Mouse (Mus musculus) kidney, adult 11 months (tissue): ENCODE measurements around the gene Clec4a1.

ENCODE experiments used
- DNase-seq: peaks from one replicate; pipeline ENCODE4 v3.0.0; 2022

Clec4a1 gene

DNA sequence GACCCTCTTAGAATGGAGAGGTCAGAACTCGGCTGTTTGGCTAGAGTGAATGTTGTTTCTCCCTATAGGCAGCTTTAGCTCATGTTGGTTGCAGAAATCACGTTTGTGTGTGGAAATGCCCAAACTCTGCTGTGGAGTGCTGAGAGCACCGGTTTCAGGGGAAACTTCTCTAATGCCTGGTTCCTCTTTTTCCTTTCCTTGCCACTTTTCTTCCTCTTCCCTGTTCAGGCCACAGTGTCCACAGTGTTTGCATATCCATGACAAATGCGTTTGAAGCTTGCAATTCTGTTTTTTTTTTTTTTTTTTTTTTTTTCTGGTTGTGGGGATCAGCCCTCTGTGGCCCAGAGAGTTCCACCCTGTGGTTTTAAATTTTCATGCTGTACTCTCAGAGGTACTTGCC lies at the start of gene Clec4a1:
TSS of gene Clec4a1 (plus strand) at position 398 of the 400 bp plus-strand sequence.
- DNase-seq = no peak

DNA sequence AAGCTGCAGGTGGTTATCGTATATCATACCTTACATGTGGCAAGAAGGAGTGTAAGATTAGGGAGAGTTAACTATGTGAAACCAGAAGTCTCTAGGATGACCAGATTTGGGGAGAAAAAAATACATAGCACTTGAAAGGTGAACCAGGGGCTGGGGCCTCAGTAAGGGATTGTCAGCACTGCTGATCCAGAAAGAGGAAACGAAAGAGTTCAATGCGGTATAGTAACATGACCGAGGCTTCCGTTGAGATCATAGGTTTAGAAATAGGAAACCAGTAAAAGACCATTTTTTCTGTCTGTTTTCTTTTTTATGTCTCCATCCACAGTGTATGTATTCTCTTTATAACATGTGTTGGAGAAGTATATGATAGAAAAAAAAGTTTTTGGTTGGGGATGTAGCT lies 48.8 kb upstream of the Clec4a1 start:
- DNase-seq = no peak

DNA sequence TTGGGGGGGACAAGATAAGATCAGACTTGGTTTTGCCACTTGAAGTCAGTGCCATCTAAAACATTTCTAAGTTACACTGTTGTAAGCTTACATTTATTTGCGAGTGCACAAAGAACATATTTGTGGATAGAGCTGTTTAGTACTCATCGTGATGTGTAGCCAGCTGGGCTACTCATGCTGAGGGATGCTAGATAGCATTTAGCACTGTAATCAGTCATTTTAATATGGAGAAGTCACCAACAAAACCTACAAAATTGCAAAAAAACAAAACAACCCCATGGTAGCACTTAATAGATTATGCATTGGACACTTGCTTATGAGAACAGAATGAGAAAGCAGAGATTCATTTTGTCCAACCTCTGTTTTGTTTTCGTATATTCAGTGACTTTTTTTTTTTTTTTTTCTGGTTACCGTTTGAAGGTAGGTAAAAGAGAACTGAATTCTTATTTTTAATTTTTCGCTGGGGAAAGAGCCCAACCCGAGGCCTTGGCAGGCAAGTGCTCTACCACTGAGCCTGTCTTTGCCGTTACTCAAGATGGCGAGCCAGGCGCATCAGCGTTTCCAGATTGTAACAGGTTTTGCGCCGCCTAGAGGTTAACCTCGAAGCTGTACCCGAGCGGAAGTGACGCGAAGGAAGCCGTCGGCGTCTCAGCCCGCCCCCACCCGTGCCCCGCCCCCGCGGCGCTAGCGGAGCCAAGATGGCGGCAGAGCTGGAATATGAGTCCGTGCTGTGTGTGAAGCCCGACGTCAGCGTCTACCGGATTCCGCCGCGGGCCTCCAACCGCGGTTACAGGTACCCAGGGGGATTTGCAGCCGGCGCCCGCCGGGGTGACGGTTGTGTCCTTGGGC lies 47.6 kb upstream of the Clec4a1 start, which contains the start of gene Necap1:
TSS of gene Necap1 (plus strand) at position 604 of the 849 bp plus-strand sequence.
- peak; percentile 96 for DNase-seq

DNA sequence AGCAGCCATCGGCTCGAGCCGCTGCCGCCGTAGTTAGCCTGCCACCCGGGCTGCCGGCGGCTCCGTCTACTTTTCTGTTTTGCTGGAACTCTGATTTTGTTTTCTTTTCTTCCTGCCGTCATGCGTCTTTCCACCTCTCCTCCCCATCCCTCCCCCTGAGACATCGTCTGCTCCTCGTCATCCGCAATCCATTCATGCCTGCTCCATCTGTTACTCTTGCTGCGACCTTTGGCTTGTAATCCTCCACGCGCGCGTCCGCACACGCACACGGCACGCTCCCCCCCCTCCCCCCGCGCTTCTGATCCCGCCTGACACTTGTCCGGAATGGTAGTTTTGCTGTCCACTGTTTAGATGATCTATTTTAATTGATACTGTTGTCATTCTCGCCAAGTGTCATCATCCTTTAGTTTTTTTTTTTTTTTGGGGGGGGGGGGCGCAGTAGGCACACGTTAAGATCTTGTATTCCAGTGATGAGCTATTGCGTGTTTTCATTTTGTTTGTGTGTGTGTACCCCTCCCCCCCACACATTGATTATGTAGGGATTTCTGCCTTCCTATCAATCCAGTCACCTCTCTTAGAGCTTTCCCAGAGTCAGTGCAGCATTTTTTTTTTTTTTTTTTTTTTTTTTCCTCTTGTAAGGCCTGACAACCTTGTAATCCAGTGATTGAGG lies 46.8 kb upstream of the Clec4a1 start:
- DNase-seq = no peak

DNA sequence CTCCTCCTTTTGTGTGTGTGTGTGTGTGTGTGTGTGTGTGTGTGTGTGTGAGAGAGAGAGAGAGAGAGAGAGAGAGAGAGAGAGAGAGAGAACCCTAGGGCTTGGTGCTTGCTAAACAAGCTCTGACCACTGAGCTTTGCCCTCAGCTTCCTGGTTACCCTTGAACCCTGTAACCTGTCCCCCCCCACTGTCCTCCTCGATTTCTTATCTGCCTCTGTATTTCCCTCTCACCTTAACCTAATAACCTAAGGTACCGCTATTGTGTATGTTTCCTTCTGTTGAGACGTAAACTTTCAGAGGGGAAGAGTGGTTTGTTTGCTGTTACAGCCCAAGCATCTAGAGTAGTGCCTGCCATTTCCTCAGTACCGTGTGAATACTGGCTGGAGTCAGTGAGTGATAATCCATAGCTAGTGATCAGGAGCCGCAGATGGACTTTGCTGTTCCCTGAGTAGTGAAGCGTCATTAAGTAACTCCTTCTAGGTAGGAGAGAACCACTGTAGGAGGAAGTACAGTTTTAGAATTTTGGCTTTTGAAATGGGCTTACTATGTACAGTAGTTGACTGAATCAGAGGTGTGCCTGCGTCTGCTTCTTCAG lies 42.4 kb upstream of the Clec4a1 start:
- no peak for DNase-seq

DNA sequence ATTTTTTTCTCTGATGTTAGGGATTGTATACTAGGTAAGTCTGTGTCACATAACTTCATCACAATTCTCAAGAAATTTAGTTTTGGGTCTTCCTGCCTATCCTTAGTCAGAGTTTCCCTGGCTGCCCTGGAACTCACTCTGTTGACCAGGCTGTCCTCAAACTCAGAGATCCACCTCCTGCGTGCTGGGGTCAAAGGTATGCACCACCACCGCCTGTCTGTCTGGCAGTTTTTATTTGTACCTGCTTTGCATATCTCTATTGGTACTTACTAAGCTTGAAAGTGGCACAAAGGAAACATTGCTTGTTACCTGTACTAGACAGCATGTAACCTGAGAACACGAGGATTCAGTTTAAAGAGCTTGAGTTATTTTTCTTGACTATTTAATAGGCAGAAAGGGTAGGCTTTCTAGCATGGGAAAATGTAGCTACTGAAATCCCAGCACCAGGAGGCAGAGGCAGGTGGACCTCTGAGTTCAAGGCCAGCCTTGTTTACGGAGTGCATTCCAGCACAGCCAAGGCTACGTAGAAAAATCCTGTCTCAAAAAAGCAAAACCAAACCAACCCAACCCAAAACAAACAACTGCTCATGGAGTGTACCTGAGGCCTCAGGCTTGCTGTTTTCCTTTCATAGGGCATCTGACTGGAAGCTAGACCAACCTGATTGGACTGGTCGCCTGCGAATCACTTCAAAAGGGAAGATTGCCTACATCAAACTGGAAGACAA lies 41.7 kb upstream of the Clec4a1 start:
- DNase-seq = peak; percentile 28

DNA sequence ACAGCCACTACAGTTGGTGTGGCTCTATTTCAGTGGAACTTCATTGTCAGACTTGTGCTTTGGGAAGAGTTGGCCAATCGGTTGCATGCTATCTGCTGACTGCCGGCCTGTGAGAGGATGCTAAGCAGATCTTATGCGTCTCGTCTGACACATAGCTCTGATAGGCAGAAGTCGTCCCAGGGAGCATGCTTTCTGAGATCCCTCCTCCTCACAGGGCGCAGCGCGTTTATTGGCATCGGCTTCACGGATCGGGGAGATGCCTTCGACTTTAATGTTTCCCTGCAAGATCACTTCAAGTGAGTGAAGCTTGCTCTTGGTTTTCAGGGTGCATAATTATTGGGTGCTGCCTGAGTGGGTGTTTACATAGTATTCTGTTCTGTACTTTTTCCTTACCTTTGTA lies 40.4 kb upstream of the Clec4a1 start:
- no peak for DNase-seq

DNA sequence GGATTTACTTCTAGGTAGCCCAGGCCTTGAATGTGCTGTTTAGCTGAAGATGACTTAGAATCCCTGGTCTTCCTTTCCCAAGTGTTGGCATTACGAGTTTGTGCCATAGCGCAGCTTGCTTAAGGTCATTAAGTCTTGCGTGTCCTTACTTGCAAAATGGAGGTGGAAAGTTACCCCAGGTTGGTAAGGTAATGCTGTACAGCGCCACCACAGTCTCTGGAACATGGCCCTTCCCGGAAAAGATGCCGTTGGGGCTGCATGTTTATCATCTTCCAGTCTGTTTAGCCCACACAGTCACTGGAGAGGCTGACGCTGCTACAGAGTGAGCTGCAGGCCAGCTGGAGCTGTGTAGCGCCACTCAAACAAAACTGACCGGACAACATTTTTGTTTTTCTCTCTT lies 38.0 kb upstream of the Clec4a1 start:
- DNase-seq = no peak

DNA sequence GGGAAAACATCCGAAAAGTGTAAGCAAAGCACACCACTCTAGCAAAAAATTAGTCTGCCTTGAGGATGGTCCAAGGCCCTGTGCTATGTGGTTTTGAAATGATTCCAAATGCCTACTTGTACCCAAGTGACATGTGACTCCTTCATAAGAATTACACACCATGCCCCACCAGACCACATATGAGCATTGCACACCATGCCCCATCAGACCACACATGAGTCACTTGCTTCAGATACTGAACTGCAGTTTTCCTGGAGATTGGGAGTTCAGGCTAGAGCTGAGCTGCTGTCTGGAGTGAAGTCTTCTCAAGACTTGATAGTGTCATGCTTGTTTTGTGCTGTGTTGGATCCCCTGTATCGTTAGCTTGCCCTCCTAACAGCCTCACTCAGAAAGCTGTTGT lies 32.0 kb upstream of the Clec4a1 start:
- DNase-seq = no peak

DNA sequence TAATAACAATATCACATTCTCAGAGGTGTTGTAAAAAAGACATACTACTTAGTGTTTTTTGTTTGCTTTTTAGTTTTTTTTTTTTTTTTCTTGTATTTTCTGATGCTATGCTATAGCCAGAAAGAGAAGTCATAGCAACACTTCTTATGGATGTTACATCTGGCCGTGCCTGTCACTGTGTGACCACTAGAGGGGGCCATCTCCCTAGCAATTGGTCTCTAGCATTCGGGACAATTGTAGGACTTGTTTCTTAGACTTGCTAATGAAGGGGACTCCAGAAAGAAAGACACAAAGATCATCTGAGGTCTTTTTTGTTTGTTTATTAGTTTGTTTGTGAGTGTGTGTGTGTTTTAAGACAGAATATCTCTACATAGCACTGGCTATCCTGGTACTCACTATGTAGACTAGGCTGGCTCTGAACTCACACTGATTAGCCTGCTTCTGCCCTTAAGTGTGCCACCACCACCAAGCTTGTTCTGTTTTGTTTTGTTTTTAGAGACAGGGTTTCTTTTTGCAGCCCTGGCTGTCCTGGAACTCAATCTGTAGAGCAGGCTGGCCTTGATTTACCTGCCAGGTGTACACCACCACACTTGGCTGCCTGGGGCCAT lies 29.1 kb upstream of the Clec4a1 start:
- DNase-seq = no peak

DNA sequence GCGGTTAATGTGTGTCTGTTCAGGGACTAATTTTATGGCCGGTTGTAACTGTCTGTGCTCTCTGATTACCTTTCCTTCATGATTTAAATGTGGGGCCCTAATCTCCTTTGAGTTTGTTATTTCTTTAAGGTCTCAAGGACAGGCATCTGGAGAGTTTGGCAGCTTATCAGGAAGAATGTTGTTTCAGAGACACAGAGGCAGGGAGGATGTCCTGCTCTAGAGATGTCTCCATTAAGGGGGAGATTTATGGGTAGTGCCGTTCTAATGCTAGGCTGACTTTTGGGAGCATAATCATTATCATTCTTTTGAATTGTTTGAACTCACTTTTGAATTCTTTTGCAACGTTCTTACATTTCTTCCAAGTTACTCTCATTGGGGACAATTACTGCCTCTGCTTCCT lies 1.7 kb upstream of the Clec4a1 start:
- no peak for DNase-seq

DNA sequence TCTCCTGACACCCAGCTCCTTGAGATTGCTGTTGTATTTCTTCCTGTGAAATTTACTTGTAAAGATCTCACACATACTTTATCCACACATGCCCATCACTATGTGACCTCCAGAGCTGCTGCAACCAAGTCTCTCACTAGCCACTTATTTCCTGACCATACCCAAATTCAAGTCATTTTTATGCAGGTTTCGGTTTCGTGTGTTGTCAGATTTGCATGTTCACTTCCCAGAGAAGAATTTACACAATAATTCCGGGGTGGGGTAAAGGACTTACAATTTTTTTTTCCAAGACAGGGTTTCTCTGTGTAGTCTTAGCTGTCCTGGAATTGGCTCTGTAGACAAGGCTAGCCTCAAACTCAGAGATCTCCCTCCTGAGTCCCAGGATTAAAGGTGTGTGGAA lies 13.2 kb downstream of the Clec4a1 start:
- no peak for DNase-seq

DNA sequence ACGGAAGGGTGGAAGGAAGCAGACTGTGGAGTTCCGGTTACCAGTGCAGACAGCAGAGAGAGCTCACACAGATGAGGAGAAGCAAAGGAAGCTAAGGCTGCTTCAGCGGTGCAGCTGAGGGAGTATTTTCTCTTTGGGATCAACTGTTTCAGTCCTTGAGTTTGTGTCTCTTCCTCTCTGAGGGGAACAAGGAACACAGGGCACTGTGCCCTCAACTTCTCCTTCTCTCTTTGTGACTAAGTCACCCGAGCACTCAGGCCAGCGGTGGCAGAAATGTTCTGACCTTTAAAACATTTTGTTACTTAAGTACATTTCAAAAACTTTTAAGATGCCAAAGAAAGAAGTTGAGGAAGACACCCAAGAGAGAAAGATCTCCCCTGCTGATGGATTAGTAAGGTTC lies 18.0 kb downstream of the Clec4a1 start:
- DNase-seq = no peak

DNA sequence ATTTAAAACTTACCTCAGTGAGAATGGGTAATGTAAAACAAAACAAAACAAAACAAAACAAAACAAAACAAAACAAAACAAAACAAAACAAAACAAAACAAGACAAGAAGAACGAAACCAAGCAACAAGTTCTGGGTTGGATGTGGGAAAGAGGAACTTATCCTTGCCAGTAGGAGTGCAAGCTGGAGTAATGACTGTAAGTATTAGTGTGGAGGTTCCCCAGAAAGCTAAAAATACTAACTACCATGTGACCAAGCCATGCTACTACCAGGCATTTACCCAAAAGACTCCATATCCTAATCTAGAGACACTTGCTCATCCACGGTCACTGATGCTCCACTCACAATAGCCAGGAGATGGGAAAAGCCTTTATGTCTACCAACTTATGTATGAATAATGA lies 25.1 kb downstream of the Clec4a1 start:
- DNase-seq = no peak

DNA sequence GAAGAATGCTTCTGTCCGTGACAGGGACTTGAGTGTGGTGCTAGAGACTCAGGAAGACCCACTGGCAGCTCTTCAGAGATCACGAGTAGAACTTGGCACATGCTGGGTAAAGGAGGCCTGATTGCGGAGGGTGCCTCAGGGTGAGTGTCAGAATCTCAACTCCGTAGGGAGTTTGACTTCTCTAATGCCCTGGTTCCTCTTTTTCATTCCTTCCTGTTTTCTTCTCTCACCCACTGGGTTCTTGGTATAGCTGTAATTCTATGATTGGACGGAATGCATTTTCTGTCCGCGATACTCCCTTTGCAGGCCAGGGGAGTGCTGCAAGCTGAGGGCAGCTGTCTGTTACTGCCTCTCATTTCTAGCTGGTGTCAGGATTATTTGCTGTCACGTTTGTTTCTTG lies 30.8 kb downstream of the Clec4a1 start, which contains the start of gene Clec4a3:
TSS of gene Clec4a3 (plus strand) at position 115 of the 400 bp plus-strand sequence.
- DNase-seq = no peak

DNA sequence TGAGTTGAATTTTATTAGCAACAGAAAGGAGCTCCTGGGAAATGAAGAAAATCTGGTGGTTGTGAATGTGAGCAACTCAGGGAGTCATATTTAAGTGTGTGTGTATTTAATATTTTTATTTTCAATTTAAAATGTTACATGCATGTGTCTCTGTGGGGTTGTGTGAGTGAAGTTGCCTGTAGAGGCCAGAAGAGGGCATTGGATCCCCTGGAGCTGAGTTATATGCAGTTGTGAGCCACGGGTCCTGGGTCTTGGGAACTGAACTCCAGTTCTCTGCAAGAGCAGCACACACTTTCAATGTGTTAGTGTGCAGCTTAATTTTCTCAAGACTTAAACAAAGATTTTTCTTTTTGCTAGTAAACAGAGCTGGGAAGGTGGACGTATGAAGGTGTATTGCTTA lies 42.9 kb downstream of the Clec4a1 start:
- no peak for DNase-seq

DNA sequence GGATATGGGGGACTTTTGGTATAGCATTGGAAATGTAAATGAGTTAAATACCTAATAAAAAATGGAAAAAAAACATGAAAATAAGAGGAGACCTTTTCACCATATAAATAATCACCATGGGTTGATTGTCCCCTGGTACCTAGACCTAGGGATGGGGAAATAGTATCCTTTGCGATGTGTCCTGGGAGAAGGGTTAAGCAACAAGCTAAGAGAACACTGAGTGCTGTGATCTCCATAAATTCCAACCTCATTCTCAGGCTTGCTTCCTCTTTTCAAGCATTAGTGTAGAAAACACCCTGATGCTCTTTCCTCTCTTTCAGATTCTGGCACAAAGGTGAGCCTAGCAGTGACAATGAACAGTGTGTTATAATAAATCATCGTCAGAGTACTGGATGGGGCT lies 47.4 kb downstream of the Clec4a1 start:
- DNase-seq = no peak
